Mouse (Mus musculus): ENCODE data around the gene Emcn. TPM values are rescaled to one million over a fixed set of nuclear protein-coding genes. Genes with fewer than 3 reads are reported as not detected.

The Emcn gene
- polyA plus RNA-seq, 1 experiment: not detected

DNA sequence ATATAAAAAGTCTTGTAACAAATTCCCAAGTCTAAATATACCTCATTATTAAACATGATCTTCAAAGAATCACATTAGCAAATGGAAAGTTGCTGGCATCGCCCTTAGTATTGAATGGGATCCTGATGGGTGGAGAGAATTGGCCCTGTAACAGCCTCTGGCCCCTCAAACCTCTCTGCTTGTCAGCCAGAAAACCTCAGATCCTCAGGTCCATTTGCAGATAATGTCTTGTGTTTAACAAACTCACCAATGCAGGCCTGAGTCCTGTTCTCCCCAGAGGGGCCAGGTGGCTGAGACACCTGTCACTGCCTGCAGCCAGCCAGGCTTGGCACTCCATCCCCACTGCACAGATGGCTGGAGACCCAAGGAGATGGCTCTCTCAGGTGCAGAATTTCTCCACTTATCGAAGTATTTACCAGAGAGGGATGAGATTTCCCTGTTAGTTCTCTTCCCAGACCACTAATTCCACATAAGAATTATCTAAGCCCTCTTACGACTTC is 27.0 kb downstream of the Emcn start:
- no peak overlapping the region for H3K27ac ChIP-seq (ENCODE audit: insufficient read depth, low read length)
- H3K4me3 ChIP-seq (ENCODE audit: insufficient read depth, low read length): no peak overlapping the region
- TF ChIP-seq POLR2A (IDR thresholded peaks at IDR 0.05; ENCODE audit: low read depth, low read length) (no peak), CTCF (IDR thresholded peaks at IDR 0.05; ENCODE audit: borderline replicate concordance, insufficient read depth, low read length) (no peak)
- no peaks in the 10 kb centered on the region for H3K4me1 ChIP-seq (ENCODE audit: control insufficient read depth, insufficient read depth, low read length)

DNA sequence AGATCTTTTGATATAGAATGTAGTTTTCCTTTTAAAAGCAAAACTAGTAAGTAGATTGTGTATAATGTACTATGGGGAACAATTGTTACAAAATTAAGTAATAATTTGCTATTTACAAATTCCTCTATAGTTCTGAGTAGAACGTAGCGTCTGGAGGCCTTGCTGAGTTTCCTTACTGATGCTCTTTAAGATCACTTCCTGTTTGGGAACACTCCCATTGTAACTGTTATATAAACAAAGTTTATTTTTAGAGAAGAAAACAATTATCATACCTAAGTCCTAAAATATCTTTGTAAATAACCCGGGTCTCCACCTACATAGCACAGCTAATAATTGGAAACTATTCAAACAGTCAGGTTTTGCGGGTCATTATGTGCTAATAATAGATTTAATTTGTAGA is 32.0 kb downstream of the Emcn start:
- Histone ChIP-seq H3K4me1 (ENCODE audit: control insufficient read depth, insufficient read depth, low read length) (no peaks in the 10 kb centered on the region), H3K4me3 (ENCODE audit: insufficient read depth, low read length) (no peak overlapping the region), H3K27ac (ENCODE audit: insufficient read depth, low read length) (no peak overlapping the region)
- TF ChIP-seq CTCF (IDR thresholded peaks at IDR 0.05; ENCODE audit: borderline replicate concordance, insufficient read depth, low read length) (no peak), POLR2A (IDR thresholded peaks at IDR 0.05; ENCODE audit: low read depth, low read length) (no peak)

DNA sequence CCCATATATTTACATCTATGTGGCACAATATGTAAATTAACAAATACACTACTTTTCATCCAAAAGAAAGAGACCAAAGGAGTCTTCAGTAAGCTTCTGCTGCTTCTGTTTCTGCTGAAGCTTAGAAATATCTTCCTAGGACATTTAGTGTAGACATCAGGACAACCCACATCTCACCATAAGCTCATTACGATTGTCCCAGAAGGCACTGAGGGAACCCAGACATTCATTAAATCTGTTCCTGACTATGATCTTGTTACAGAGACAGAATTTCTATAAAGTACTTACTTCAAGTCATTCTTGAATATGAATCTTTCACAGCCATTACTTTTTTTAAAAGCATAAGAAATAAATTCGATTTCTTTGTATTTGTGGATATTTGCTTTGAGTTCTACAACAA is 41.4 kb downstream of the Emcn start:
- TF ChIP-seq CTCF (IDR thresholded peaks at IDR 0.05; ENCODE audit: borderline replicate concordance, insufficient read depth, low read length) (no peak), POLR2A (IDR thresholded peaks at IDR 0.05; ENCODE audit: low read depth, low read length) (no peak)
- H3K4me3 ChIP-seq (ENCODE audit: insufficient read depth, low read length): no peak overlapping the region

DNA sequence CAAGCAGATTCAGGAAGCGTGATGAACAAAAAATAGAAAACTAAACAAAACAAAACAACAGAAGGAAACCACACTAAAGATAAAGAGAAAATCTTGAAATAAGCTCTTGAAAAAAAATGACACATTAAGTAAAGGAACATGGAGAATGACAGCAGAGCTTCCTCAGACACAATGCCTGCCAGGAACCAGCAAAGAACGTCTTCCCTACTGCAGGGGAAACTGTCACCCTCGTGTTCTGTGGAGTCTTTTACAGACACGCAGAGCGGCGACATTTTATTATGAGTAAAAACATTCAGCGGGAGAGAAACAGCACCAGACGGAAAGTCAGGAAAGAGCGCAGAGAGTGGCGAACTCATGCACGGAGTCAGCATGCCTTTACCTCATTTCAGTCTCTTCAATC is 54.7 kb downstream of the Emcn start:
- Histone ChIP-seq H3K4me1 (ENCODE audit: control insufficient read depth, insufficient read depth, low read length) (no peaks in the 10 kb centered on the region), H3K4me3 (ENCODE audit: insufficient read depth, low read length) (no peak overlapping the region), H3K27ac (ENCODE audit: insufficient read depth, low read length) (no peak overlapping the region)
- TF ChIP-seq CTCF (IDR thresholded peaks at IDR 0.05; ENCODE audit: borderline replicate concordance, insufficient read depth, low read length) (no peak), POLR2A (IDR thresholded peaks at IDR 0.05; ENCODE audit: low read depth, low read length) (no peak)

More for the DNA sequence above, 41.4 kb downstream of the Emcn start:
- H3K4me1 ChIP-seq (ENCODE audit: control insufficient read depth, insufficient read depth, low read length): no peaks in the 10 kb centered on the region
- H3K27ac ChIP-seq (ENCODE audit: insufficient read depth, low read length): no peak overlapping the region

DNA sequence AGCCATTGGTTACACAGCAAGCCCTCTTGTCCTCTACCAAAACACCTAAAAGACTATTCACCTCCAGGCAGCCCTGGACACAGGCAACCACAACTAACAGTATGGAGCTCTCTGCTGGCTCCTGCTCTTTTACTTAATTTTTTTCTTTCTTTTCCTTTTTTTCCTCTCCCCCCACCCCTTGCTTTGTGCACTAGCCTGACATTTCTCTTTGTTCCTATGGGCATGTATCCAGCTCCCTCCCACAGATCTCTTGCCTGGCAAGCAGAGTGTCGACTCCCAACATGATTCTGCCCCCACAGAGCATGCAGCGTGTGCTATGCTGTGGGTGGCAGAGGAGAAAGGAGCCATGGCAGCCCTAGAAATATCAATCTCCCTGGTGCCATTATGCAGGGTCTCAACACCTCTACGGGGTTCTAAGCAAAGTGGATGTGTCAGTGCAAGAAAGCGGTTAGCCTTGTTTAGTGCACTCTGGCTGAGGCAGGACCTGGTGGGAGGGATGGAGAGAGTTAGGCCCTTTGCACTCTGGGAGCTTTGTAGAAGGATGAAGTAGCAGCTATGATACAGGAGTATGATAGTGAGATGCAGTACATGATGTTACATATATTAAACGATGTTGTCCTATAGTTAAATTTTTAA is 74.7 kb downstream of the Emcn start:
- Histone ChIP-seq H3K4me3 (ENCODE audit: insufficient read depth, low read length) (no peak overlapping the region), H3K4me1 (ENCODE audit: control insufficient read depth, insufficient read depth, low read length) (no peaks in the 10 kb centered on the region; the same call in 1 of the 2 replicates), H3K27ac (ENCODE audit: insufficient read depth, low read length) (peak overlapping the region; percentile 54)
- TF ChIP-seq POLR2A (IDR thresholded peaks at IDR 0.05; ENCODE audit: low read depth, low read length): no peak
- no peak for TF ChIP-seq CTCF (IDR thresholded peaks at IDR 0.05; ENCODE audit: borderline replicate concordance, insufficient read depth, low read length)

DNA sequence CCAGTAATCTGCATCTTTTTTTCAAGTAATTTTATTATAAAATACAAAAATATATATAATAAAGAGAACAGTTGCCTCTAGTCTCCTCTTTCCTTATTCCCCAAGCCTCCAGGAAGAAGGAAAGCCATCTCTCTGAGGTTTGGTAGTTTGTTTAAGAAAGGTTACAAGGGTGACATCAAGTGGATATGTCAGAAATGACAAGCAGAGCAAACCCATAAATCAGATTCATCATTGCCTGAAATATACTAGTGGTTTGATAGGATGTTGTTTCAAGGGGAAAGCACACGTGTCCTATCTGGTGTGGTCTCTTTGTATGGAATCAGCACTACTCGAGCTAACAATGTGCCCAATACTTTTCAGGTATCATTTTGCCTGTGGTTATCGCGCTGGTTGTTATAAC is 77.8 kb downstream of the Emcn start:
- Histone ChIP-seq H3K27ac (ENCODE audit: insufficient read depth, low read length) (no peak overlapping the region), H3K4me1 (ENCODE audit: control insufficient read depth, insufficient read depth, low read length) (no peaks in the 10 kb centered on the region; the same call in 1 of the 2 replicates), H3K4me3 (ENCODE audit: insufficient read depth, low read length) (no peak overlapping the region)
- TF ChIP-seq CTCF (IDR thresholded peaks at IDR 0.05; ENCODE audit: borderline replicate concordance, insufficient read depth, low read length): no peak
- no peak for TF ChIP-seq POLR2A (IDR thresholded peaks at IDR 0.05; ENCODE audit: low read depth, low read length)

DNA sequence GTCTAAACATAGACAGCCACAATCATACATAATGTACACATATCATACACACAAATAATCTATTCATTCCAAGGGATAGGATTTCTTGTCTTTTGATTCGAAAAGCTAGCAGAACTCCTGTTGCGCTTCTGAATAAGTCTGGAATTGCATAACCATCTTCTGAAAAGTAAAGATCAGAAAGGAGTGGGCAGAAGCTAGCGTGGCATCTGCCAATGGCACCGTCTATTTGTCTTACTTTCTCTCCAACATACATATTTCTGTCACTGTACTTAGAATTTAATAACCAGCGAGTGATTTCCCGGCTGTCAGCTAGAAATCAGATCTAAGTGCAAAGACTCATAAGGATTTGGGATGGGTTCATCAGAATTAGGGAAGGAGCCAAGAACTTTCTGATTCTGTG is 88.6 kb downstream of the Emcn start:
- TF ChIP-seq CTCF (IDR thresholded peaks at IDR 0.05; ENCODE audit: borderline replicate concordance, insufficient read depth, low read length): no peak
- TF ChIP-seq POLR2A (IDR thresholded peaks at IDR 0.05; ENCODE audit: low read depth, low read length): no peak
- Histone ChIP-seq H3K4me3 (ENCODE audit: insufficient read depth, low read length) (no peak overlapping the region), H3K4me1 (ENCODE audit: control insufficient read depth, insufficient read depth, low read length) (no peaks in the 10 kb centered on the region), H3K27ac (ENCODE audit: insufficient read depth, low read length) (no peak overlapping the region)

DNA sequence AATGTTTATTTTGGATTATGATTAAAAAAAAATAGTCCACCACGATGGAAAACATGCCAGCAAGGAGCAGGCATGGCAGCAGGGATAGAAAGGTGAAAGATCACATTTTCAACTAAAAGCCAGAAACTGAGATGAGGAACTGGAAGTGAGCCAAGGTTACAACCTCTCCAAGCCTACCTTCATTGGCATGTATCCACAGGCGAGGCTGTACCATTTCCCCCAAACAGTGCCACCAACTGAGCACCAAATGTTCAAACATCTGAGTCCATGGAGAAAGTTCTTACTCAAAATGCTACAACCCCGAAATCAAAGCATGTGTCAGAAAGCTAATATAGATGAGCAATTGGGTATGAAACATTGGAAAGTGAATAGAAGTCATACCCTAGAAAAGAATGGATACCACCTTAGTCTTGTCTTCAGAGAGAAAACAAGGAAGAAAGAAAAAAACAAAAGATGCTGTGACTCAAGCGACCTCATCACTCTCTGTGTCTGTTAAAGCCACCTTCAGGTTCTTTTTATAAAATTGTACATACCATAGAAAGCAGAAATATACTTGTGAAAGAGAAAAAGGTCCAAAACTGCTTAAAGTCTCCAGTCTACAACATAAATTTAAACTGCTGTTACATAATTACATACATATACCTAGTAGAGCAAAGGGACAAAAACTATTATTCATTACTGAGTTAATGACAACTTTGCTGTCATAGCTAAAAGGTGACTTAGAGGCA is 124.2 kb downstream of the Emcn start:
- TF ChIP-seq POLR2A (IDR thresholded peaks at IDR 0.05; ENCODE audit: low read depth, low read length): no peak
- no peak for TF ChIP-seq CTCF (IDR thresholded peaks at IDR 0.05; ENCODE audit: borderline replicate concordance, insufficient read depth, low read length)
- Histone ChIP-seq H3K27ac (ENCODE audit: insufficient read depth, low read length) (no peak overlapping the region), H3K4me3 (ENCODE audit: insufficient read depth, low read length) (no peak overlapping the region), H3K4me1 (ENCODE audit: control insufficient read depth, insufficient read depth, low read length) (no peaks in the 10 kb centered on the region)

DNA sequence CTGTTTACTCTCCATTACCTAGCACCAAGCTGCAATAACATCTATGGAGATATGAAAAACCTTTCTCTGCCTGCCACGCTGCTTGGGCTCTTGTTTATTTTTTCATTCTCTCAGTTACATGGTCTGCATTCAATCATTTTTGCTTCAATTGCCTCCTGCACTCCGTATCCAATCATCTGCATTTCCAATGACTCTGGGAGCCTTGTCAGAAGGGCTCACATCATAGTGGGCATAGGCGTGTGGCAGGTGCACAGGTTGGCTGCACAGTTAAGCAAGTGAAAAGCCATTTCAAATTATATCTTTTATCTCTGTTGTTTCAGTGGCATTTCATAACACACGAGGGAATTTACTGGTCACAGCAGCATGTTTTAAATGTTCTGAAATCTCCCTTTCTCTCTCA is 125.1 kb downstream of the Emcn start:
- no peak overlapping the region for H3K4me3 ChIP-seq (ENCODE audit: insufficient read depth, low read length)
- H3K27ac ChIP-seq (ENCODE audit: insufficient read depth, low read length): no peak overlapping the region
- TF ChIP-seq POLR2A (IDR thresholded peaks at IDR 0.05; ENCODE audit: low read depth, low read length): no peak
- TF ChIP-seq CTCF (IDR thresholded peaks at IDR 0.05; ENCODE audit: borderline replicate concordance, insufficient read depth, low read length): no peak
- H3K4me1 ChIP-seq (ENCODE audit: control insufficient read depth, insufficient read depth, low read length): no peaks in the 10 kb centered on the region

DNA sequence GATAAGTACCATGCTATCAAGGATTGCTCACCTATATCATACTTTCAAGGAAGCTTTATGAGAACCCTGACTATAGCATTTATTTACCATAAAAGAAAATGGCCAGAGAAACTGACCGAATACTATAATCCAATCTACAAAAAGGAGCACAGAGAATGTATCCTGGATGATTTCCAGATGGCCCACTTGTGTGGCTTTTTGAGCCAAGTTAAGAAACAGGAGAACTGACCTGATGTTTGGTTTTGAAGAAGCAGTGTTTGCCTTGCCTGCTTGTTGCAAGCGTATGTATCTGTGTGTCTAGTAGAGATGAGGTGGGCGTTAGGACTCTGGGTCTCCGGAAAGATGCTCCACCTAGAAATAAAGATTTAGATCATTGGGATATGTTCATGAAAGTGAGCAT is 125.9 kb downstream of the Emcn start:
- H3K4me3 ChIP-seq (ENCODE audit: insufficient read depth, low read length): no peak overlapping the region
- TF ChIP-seq CTCF (IDR thresholded peaks at IDR 0.05; ENCODE audit: borderline replicate concordance, insufficient read depth, low read length): no peak
- no peak for TF ChIP-seq POLR2A (IDR thresholded peaks at IDR 0.05; ENCODE audit: low read depth, low read length)
- no peak overlapping the region for H3K27ac ChIP-seq (ENCODE audit: insufficient read depth, low read length)
- no peaks in the 10 kb centered on the region for H3K4me1 ChIP-seq (ENCODE audit: control insufficient read depth, insufficient read depth, low read length)

All from embryonic fibroblast, embryonic 13.5 days (primary cell).